In the genomic region with DNA sequence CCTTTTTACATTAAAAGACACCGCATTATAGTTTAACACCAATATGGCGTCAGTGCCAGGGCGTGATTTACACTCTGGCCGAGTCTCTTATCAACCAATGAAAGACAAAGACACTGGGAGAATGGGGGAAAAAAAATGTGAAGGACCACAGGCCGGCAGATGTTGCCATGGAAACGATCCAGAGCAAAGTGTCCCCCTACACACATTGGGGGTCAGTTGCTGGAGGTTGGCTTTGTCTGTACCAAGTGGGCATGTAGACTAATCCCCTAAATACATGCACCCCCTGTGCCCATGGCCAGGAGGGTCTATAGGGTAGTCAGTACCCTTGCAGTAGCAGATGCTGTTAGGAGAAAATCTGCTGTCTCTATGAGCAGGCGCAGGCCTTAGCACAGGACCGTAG, we compare ENCODE assay signal across 13 mouse cellular contexts.
DNase-seq lines count a peak whose midpoint lies in the region; ATAC-seq and TF ChIP-seq lines count a peak whose summit lies in the region.
"Had no signal": no experiment of that assay in that cellular context is flagged by ENCODE, and none has a peak within 500 bp of the region (broad histone marks: within the 10 kb centered on the region; RNA-seq: fewer than 3 reads in every experiment).

No protein-coding gene starts in this region.

- WGBS in forebrain, embryonic 11.5 days, result 57% methylated on average over 8 of the region's 8 CpGs
- 39% methylated on average over 8 of the region's 8 CpGs for WGBS in forebrain, embryonic 16.5 days
- WGBS in kidney, adult 2 months, result 73% methylated on average over 8 of the region's 8 CpGs
- WGBS in forebrain, embryonic 15.5 days, result 43% methylated on average over 8 of the region's 8 CpGs
- WGBS in neural tube, embryonic 12.5 days, result 49% methylated on average over 8 of the region's 8 CpGs
- 83% methylated on average over 8 of the region's 8 CpGs for WGBS in liver, embryonic 11.5 days

- no peak overlapping the region for H3K9ac ChIP-seq in forebrain, embryonic 11.5 days (ENCODE audit: low read length)
- H3K9ac ChIP-seq in forebrain, embryonic 16.5 days (replicated peaks; ENCODE audit: low read depth, low read length), result no peak overlapping the region
- no peak overlapping the region for H3K9ac ChIP-seq in forebrain, embryonic 15.5 days (replicated peaks)
- no peak overlapping the region for H3K9ac ChIP-seq in neural tube, embryonic 12.5 days
- H3K9ac ChIP-seq in liver, embryonic 11.5 days (ENCODE audit: low read depth, low read length), result no peak overlapping the region

- H3K27me3 ChIP-seq in forebrain, embryonic 11.5 days (ENCODE audit: control insufficient read depth, insufficient read depth, low read length), result no peaks in the 10 kb centered on the region
- no peaks in the 10 kb centered on the region for H3K27me3 ChIP-seq in forebrain, embryonic 16.5 days (replicated peaks; ENCODE audit: control insufficient read depth, insufficient read depth, low read length)
- H3K27me3 ChIP-seq in kidney, adult 2 months (replicated peaks; ENCODE audit: control insufficient read depth, insufficient read depth, low read length), result no peaks in the 10 kb centered on the region
- H3K27me3 ChIP-seq in forebrain, embryonic 15.5 days, result no peaks in the 10 kb centered on the region
- H3K27me3 ChIP-seq in neural tube, embryonic 12.5 days (replicated peaks), result no peaks in the 10 kb centered on the region
- H3K27me3 ChIP-seq in liver, embryonic 11.5 days (replicated peaks; ENCODE audit: control insufficient read depth, insufficient read depth, low read length), result no peaks in the 10 kb centered on the region

- H3K4me2 ChIP-seq in forebrain, embryonic 11.5 days (ENCODE audit: low read depth, low read length, severe bottlenecking), result no peak overlapping the region
- no peak overlapping the region for H3K4me2 ChIP-seq in forebrain, embryonic 16.5 days (ENCODE audit: low read length)
- no peak overlapping the region for H3K4me2 ChIP-seq in forebrain, embryonic 15.5 days (replicated peaks)
- H3K4me2 ChIP-seq in neural tube, embryonic 12.5 days (replicated peaks), result no peak overlapping the region
- H3K4me2 ChIP-seq in liver, embryonic 11.5 days, result no peak overlapping the region

- no peak overlapping the region for H3K27ac ChIP-seq in forebrain, embryonic 11.5 days (ENCODE audit: low read depth, low read length)
- no peak overlapping the region for H3K27ac ChIP-seq in forebrain, embryonic 16.5 days (ENCODE audit: low read length)
- H3K27ac ChIP-seq in kidney, adult 2 months (ENCODE audit: insufficient read depth, low read depth, low read length), result peak overlapping the region; percentile 11; the same call in 1 of the 2 replicates
- no peak overlapping the region for H3K27ac ChIP-seq in forebrain, embryonic 15.5 days (replicated peaks)
- H3K27ac ChIP-seq in neural tube, embryonic 12.5 days, result no peak overlapping the region; the same call in 1 of the 2 replicates
- no peak overlapping the region for H3K27ac ChIP-seq in liver, embryonic 11.5 days (ENCODE audit: low read depth, low read length)

- ATAC-seq in forebrain, embryonic 11.5 days (replicated peaks; ENCODE audit: low FRiP score), result peak; percentile 64
- ATAC-seq in forebrain, embryonic 16.5 days, result no peak
- ATAC-seq in forebrain, embryonic 15.5 days (replicated peaks), result peak; percentile 57; the same call in 1 of the 2 replicates
- ATAC-seq in neural tube, embryonic 12.5 days (ENCODE audit: low FRiP score, low read depth), result peak; percentile 61; the same call in 1 of the 2 replicates
- no peak for ATAC-seq in liver, embryonic 11.5 days (replicated peaks; ENCODE audit: low FRiP score)

- no peak overlapping the region for H3K4me3 ChIP-seq in forebrain, embryonic 11.5 days (ENCODE audit: low read depth, low read length)
- H3K4me3 ChIP-seq in forebrain, embryonic 16.5 days (replicated peaks; ENCODE audit: low read length), result no peak overlapping the region
- H3K4me3 ChIP-seq in kidney, adult 2 months (ENCODE audit: insufficient read depth, low read depth, low read length), result no peak overlapping the region
- H3K4me3 ChIP-seq in forebrain, embryonic 15.5 days, result no peak overlapping the region
- no peak overlapping the region for H3K4me3 ChIP-seq in neural tube, embryonic 12.5 days
- no peak overlapping the region for H3K4me3 ChIP-seq in liver, embryonic 11.5 days (ENCODE audit: low read depth, low read length)

- no peaks in the 10 kb centered on the region for H3K36me3 ChIP-seq in forebrain, embryonic 11.5 days (ENCODE audit: control insufficient read depth, insufficient read depth, low read length)
- no peaks in the 10 kb centered on the region for H3K36me3 ChIP-seq in forebrain, embryonic 16.5 days (ENCODE audit: control insufficient read depth, insufficient read depth)
- H3K36me3 ChIP-seq in kidney, adult 2 months (ENCODE audit: control insufficient read depth, insufficient read depth, low read length), result no peaks in the 10 kb centered on the region; the same call in 1 of the 2 replicates
- no peaks in the 10 kb centered on the region for H3K36me3 ChIP-seq in forebrain, embryonic 15.5 days
- H3K36me3 ChIP-seq in neural tube, embryonic 12.5 days, result no peaks in the 10 kb centered on the region
- no peaks in the 10 kb centered on the region for H3K36me3 ChIP-seq in liver, embryonic 11.5 days (ENCODE audit: control insufficient read depth, insufficient read depth, low read length)

- peaks cover 4% of the 10 kb centered on the region; the same call in 1 of the 2 replicates for H3K4me1 ChIP-seq in forebrain, embryonic 11.5 days (replicated peaks; ENCODE audit: control insufficient read depth, insufficient read depth, low read length)
- peaks cover 10% of the 10 kb centered on the region for H3K4me1 ChIP-seq in forebrain, embryonic 16.5 days (replicated peaks; ENCODE audit: control insufficient read depth, insufficient read depth, low read length)
- peaks cover 27% of the 10 kb centered on the region; the same call in 1 of the 2 replicates for H3K4me1 ChIP-seq in kidney, adult 2 months (ENCODE audit: control insufficient read depth, insufficient read depth, low read length)
- peaks cover 15% of the 10 kb centered on the region for H3K4me1 ChIP-seq in forebrain, embryonic 15.5 days
- peaks cover 14% of the 10 kb centered on the region; the same call in 1 of the 2 replicates for H3K4me1 ChIP-seq in neural tube, embryonic 12.5 days
- no peaks in the 10 kb centered on the region for H3K4me1 ChIP-seq in liver, embryonic 11.5 days (replicated peaks; ENCODE audit: control insufficient read depth, insufficient read depth, low read length)

- DNase-seq in forebrain, embryonic 11.5 days (ENCODE audit: low spot score), result no peak
- no peak for DNase-seq in kidney, adult 2 months
- no peak for DNase-seq in kidney, adult 9 months
- no peak for DNase-seq in liver, embryonic 11.5 days (ENCODE audit: low spot score)
- no peak for DNase-seq in thymus, postnatal 14 days
- DNase-seq: adrenal gland, postnatal 14 days; cerebellum, adult 9-10 months; gastrocnemius, postnatal 36 days; lung, postnatal 14 days; retina, postnatal 1 day had no signal

- no peak for TF ChIP-seq POLR2A in kidney, adult 2 months (IDR thresholded peaks at IDR 0.05; ENCODE audit: low read depth, low read length)

- no peak for TF ChIP-seq CTCF in kidney, adult 2 months (conservative IDR thresholded peaks at IDR 0.05; ENCODE audit: insufficient read depth, insufficient read length, low read depth, low read length)

- no peaks in the 10 kb centered on the region for H3K9me3 ChIP-seq in forebrain, embryonic 11.5 days (ENCODE audit: control insufficient read depth, low read length)
- no peaks in the 10 kb centered on the region for H3K9me3 ChIP-seq in forebrain, embryonic 16.5 days (ENCODE audit: control insufficient read depth, low read length)
- H3K9me3 ChIP-seq in forebrain, embryonic 15.5 days, result no peaks in the 10 kb centered on the region
- no peaks in the 10 kb centered on the region for H3K9me3 ChIP-seq in neural tube, embryonic 12.5 days
- H3K9me3 ChIP-seq in liver, embryonic 11.5 days (ENCODE audit: control insufficient read depth, low read length), result no peaks in the 10 kb centered on the region

Comparison
In these comparisons a context has a peak if more than half of its experiments do, and no peak if none do; other contexts are left out.
1. ATAC-seq: peak in forebrain, embryonic 11.5 days (single experiment), forebrain, embryonic 15.5 days (single experiment) and neural tube, embryonic 12.5 days (single experiment); none in forebrain, embryonic 16.5 days (single experiment) and liver, embryonic 11.5 days (single experiment).